Mouse (Mus musculus): ENCODE data around the gene Zswim1.

- TF ChIP-seq ZNF384 (IDR thresholded peaks at IDR 0.05; ENCODE audit: low read depth, low read length) (no peak), ETS1 (IDR thresholded peaks at IDR 0.05; ENCODE audit: low read depth, low read length) (no peak), POLR2A (IDR thresholded peaks at IDR 0.05; ENCODE audit: control insufficient read depth in 1 of 2, insufficient read depth in 1 of 2, low read depth in 1 of 2, low read length in 2 of 2, poor library complexity in 1 of 2) (no peak), EP300 (IDR thresholded peaks at IDR 0.05; ENCODE audit: low read depth in 1 of 2, low read length in 2 of 2) (no peak), E2F4 (IDR thresholded peaks at IDR 0.05; ENCODE audit: borderline replicate concordance, low read depth, low read length) (no peak), POLR2AphosphoS5 (IDR thresholded peaks at IDR 0.05; ENCODE audit: borderline replicate concordance, low read depth, low read length) (no peak), MEF2A (IDR thresholded peaks at IDR 0.05; ENCODE audit: extremely low read depth, insufficient replicate concordance, low read depth, low read length, poor library complexity, severe bottlenecking) (no peak), HCFC1 (IDR thresholded peaks at IDR 0.05; ENCODE audit: low read depth, low read length) (no peak)
Measured at GRCm38 (mm10) chr2:164806614-164807013, 15.9 kb upstream of the Zswim1 start.
